Mouse (Mus musculus) liver, adult 2 months (tissue): Measurements from ENCODE around the gene Slc30a9. TPM values are rescaled to one million over a fixed set of nuclear protein-coding genes. Genes with fewer than 3 reads are reported as not detected.

Experiments
- DNase-seq: peaks from one replicate; pipeline ENCODE4 v3.0.0-alpha.2; 2011; ENCODE audit warnings: low read depth, low spot score; ENCODE audit errors: extremely low read depth
- H3K27ac ChIP-seq: fragments of 200-500 bp; replicated peaks from 2 replicates; pipeline ENCODE4 v1.5.1; 2012; ENCODE audit warnings: low read depth, mild to moderate bottlenecking, control low read depth, inconsistent platforms, low read length; ENCODE audit not compliant: insufficient read depth
- H3K27me3 ChIP-seq: fragments of 200-500 bp; 2 replicates; pipeline ENCODE4 v1.6.1; 2012; ENCODE audit warnings: mild to moderate bottlenecking, moderate library complexity, low read length, inconsistent platforms; ENCODE audit not compliant: control insufficient read depth, insufficient read depth
- H3K36me3 ChIP-seq: fragments of 200-500 bp; 2 replicates; pipeline ENCODE4 v1.6.1; 2012; ENCODE audit warnings: low read length, inconsistent platforms; ENCODE audit not compliant: control insufficient read depth, insufficient read depth
- H3K4me1 ChIP-seq: fragments of 200-500 bp; 2 replicates; pipeline ENCODE4 v1.6.1; 2011; ENCODE audit warnings: low read length; ENCODE audit not compliant: control insufficient read depth, insufficient read depth
- H3K4me3 ChIP-seq: fragments of 200-500 bp; 2 replicates; pipeline ENCODE4 v1.5.1; 2011; ENCODE audit warnings: low read depth, mild to moderate bottlenecking, control low read depth, low read length, moderate library complexity; ENCODE audit not compliant: insufficient read depth
- H3K79me2 ChIP-seq: fragments of 200-500 bp; 2 replicates; pipeline ENCODE4 v1.6.1; 2012; ENCODE audit warnings: inconsistent platforms, mild to moderate bottlenecking, low read length, moderate library complexity; ENCODE audit not compliant: control insufficient read depth, insufficient read depth
- H3K9ac ChIP-seq: fragments of 200-500 bp; 2 replicates; pipeline ENCODE4 v1.6.1; 2012; ENCODE audit warnings: low read depth, mild to moderate bottlenecking, control low read depth, inconsistent platforms, low read length
- CTCF ChIP-seq: fragments of 200-500 bp; IDR thresholded peaks from 2 replicates; pipeline ENCODE4 v1.5.1; 2011; ENCODE audit warnings: low read depth, low read length, control low read depth
- POLR2A ChIP-seq: fragments of 200-500 bp; IDR thresholded peaks from 2 replicates; pipeline ENCODE4 v1.6.1; 2011; ENCODE audit warnings: low read length, control low read depth; ENCODE audit not compliant: insufficient read depth; ENCODE audit errors: extremely low read depth
- WGBS: fragments of 180-500 bp; shearing (Covaris S2); methylation state at CpG from one replicate; pipeline ENCODE4 v1.1.7; 2018; 5-methylcytosine and 5-hydroxymethylcytosine counted together
- polyA plus RNA-seq: library from polyadenylated mRNA; depleted of rRNA; stranded (reverse); fragments of >200 nt; gene quantifications from 2 replicates; pipeline ENCODE4 v1.2.3, GENCODE M21; 2012
- total RNA-seq: library from RNA; depleted of rRNA; stranded (reverse); fragments of >200 nt; gene quantifications from 2 replicates; pipeline ENCODE4 v1.2.3, GENCODE M21; 2014

The Slc30a9 gene
- total and polyA plus RNA-seq, 2 experiments, result 19.2 to 34.8 TPM

DNA sequence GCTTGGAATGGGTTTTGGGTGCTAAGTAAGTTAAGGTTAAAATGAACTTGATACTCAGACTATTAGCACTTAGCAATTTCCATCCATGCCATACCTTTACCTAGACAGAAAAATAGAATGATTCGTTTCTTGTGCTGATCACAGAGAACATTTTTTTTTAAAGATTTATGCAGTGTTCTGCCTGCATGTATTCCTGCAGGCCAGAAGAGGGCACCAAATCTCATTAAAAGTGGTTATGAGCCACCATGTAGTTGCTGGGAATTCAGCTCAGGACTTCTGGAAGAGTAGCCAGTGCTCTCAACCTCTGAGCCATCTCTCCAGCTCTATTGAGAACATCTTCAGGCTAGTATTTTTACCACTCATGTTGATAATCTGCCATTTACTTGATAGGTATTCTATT, 40.6 kb upstream of the Slc30a9 start:
- Histone ChIP-seq H3K4me3 (no peak overlapping the region), H3K9ac (no peak overlapping the region), H3K27ac (no peak overlapping the region), H3K27me3 (no peaks in the 10 kb centered on the region), H3K79me2 (peaks cover 3% of the 10 kb centered on the region; the same call in 1 of the 2 replicates), H3K4me1 (peaks cover 4% of the 10 kb centered on the region), H3K36me3 (peaks cover 45% of the 10 kb centered on the region)
- 97% methylated on average over 1 of the region's 1 CpGs for WGBS
- peak; percentile 16 for DNase-seq
- TF ChIP-seq CTCF (no peak), POLR2A (no peak)

DNA sequence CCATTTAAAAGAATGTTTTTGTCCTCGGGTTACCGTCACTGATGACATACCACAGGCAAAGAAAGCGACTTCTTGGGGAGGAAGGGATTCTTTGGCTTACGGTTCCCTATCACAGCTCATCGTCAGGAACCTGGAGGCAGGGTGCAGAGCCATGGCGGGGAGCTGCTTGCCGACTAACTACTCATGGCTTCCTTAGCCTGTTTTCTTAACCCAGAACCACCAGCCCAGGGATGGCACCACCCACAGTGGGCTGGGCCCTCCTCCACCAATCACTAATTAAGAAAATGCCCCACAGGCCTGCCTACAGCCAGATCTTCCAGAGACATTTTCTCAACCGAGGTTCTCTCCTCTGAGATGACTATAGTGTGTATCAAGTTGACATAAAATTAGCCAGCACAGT, 37.4 kb upstream of the Slc30a9 start:
- H3K9ac ChIP-seq, result no peak overlapping the region
- TF ChIP-seq CTCF (no peak), POLR2A (no peak)
- WGBS, result 89% methylated on average over 8 of the region's 8 CpGs
- H3K27me3 ChIP-seq, result no peaks in the 10 kb centered on the region
- no peak for DNase-seq
- H3K27ac ChIP-seq, result no peak overlapping the region
- no peaks in the 10 kb centered on the region for H3K4me1 ChIP-seq
- no peaks in the 10 kb centered on the region; the same call in 1 of the 2 replicates for H3K79me2 ChIP-seq
- H3K4me3 ChIP-seq, result no peak overlapping the region
- peaks cover 40% of the 10 kb centered on the region for H3K36me3 ChIP-seq

DNA sequence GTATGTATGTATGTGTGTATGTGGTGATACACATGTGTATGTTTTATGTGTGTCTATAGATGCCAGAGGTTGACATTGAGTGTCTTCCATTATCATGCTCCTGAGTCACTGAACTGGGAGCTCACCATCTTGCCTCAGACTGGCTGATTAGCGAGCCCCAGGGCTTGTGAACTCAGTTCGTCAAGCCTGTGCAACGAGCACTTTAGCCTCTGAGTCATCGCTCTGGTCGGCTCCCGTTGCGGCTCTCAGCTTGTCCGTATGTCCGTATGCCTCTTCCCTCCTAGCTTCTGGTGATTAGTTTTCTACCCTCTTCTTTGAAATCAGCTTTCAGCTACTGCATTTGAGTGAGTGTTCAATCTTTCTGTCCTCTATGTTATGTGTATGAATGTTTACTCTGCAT, 27.3 kb upstream of the Slc30a9 start:
- DNase-seq, result no peak
- Histone ChIP-seq H3K27ac (no peak overlapping the region), H3K36me3 (peaks cover 31% of the 10 kb centered on the region), H3K27me3 (no peaks in the 10 kb centered on the region), H3K4me3 (no peak overlapping the region), H3K9ac (no peak overlapping the region), H3K4me1 (no peaks in the 10 kb centered on the region; the same call in 1 of the 2 replicates), H3K79me2 (no peaks in the 10 kb centered on the region)
- no peak for TF ChIP-seq CTCF
- TF ChIP-seq POLR2A, result no peak
- WGBS, result 97% methylated on average over 9 of the region's 9 CpGs

GRCm38 (mm10) chr5:67279840-67280239, 26.9 kb upstream of the Slc30a9 start:
- no peak overlapping the region for H3K4me3 ChIP-seq
- H3K36me3 ChIP-seq, result peaks cover 35% of the 10 kb centered on the region
- TF ChIP-seq CTCF (no peak), POLR2A (no peak)
- DNase-seq, result no peak
- no peaks in the 10 kb centered on the region for H3K27me3 ChIP-seq
- H3K79me2 ChIP-seq, result no peaks in the 10 kb centered on the region
- WGBS, result 97% methylated on average over 4 of the region's 4 CpGs
- H3K4me1 ChIP-seq, result no peaks in the 10 kb centered on the region; the same call in 1 of the 2 replicates
- H3K27ac ChIP-seq, result no peak overlapping the region
- H3K9ac ChIP-seq, result no peak overlapping the region

DNA sequence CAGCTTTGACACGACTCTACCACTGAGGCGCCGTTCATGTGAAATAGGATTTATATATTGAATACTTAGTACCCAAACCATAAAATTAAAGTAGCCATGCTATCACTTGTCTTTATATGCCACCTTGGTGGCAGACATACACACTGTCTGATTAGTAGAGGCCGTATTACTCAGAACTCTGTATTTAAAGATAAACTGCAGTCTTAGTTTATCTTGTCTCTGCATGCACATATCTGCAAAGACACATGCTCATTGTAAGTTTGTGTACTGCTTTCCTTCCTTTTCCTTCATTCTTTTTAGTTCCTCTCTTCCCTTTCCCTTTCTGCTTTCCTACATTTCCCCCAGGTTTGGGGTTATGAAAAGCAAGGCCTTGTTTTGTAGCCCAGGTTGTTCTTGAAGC, 26.4 kb upstream of the Slc30a9 start:
- H3K4me1 ChIP-seq, result no peaks in the 10 kb centered on the region; the same call in 1 of the 2 replicates
- no peak overlapping the region for H3K4me3 ChIP-seq
- H3K27me3 ChIP-seq, result no peaks in the 10 kb centered on the region
- no peak overlapping the region for H3K27ac ChIP-seq
- H3K9ac ChIP-seq, result no peak overlapping the region
- TF ChIP-seq POLR2A, result no peak
- no peak for TF ChIP-seq CTCF
- no peak for DNase-seq
- peaks cover 37% of the 10 kb centered on the region for H3K36me3 ChIP-seq
- 98% methylated on average over 4 of the region's 4 CpGs for WGBS
- no peaks in the 10 kb centered on the region for H3K79me2 ChIP-seq

- no peaks in the 10 kb centered on the region for H3K79me2 ChIP-seq
- peaks cover 20% of the 10 kb centered on the region for H3K36me3 ChIP-seq
- H3K27ac ChIP-seq, result no peak overlapping the region
- H3K9ac ChIP-seq, result no peak overlapping the region
- WGBS, result 78% methylated on average over 3 of the region's 3 CpGs
- H3K27me3 ChIP-seq, result no peaks in the 10 kb centered on the region
- H3K4me1 ChIP-seq, result peaks cover 15% of the 10 kb centered on the region
- H3K4me3 ChIP-seq, result no peak overlapping the region
- TF ChIP-seq CTCF (no peak), POLR2A (no peak)
- DNase-seq, result no peak
These were observed 11.7 kb upstream of the Slc30a9 start for GRCm38 (mm10) chr5:67295029-67295428.
